ENCODE assay signal across 24 mouse cellular contexts in genomic region chr1:62812701-62813684, GRCm38 (mm10).
DNase-seq lines count a peak whose midpoint lies in the region; ATAC-seq and TF ChIP-seq lines count a peak whose summit lies in the region.
"Had no signal": no experiment of that assay in that cellular context is flagged by ENCODE, and none has a peak within 500 bp of the region (broad histone marks: within the 10 kb centered on the region; RNA-seq: fewer than 3 reads in every experiment).

No protein-coding gene starts in this region.

- 36% methylated on average over 10 of the region's 10 CpGs for WGBS in intestine, embryonic 14.5 days
- WGBS in intestine, postnatal 0 days, result 53% methylated on average over 10 of the region's 10 CpGs
- 41% methylated on average over 10 of the region's 10 CpGs for WGBS in embryonic facial prominence, embryonic 10.5 days
- 72% methylated on average over 10 of the region's 10 CpGs for WGBS in forebrain, embryonic 16.5 days

- no peak for DNase-seq in intestine, embryonic 14.5 days (ENCODE audit: low spot score)
- peak; percentile 7 for DNase-seq in CD4-positive helper T cell, adult 2 months (ENCODE audit: low read depth, low spot score)
- peak; percentile 59 for DNase-seq in embryonic facial prominence, embryonic 10.5 days (ENCODE audit: low spot score)
- DNase-seq in naive thymus-derived CD4-positive, alpha-beta T cell, adult 2 months (ENCODE audit: low read depth), result peak; percentile 32
- no peak for DNase-seq in right cerebral cortex, postnatal 36 days (ENCODE audit: low spot score in 2 of 2)
- no peak for DNase-seq in neural tube, embryonic 10.5 days (ENCODE audit: extremely low spot score, low spot score)
- DNase-seq: adrenal gland, adult 2 months; B cell, adult 2 months; cerebellum, adult 18-20 months; forebrain, postnatal 0 days; heart, adult 2 months; heart, postnatal 14 days; liver, postnatal 0 days; right cerebral cortex, postnatal 14 days; thymus, postnatal 4 days had no signal

- peaks cover 20% of the 10 kb centered on the region for H3K36me3 ChIP-seq in intestine, embryonic 14.5 days (ENCODE audit: control insufficient read depth, insufficient read depth, low read length)
- H3K36me3 ChIP-seq in intestine, postnatal 0 days (ENCODE audit: control insufficient read depth, insufficient read depth), result no peaks in the 10 kb centered on the region
- H3K36me3 ChIP-seq in embryonic facial prominence, embryonic 10.5 days (replicated peaks), result peaks cover 14% of the 10 kb centered on the region
- no peaks in the 10 kb centered on the region for H3K36me3 ChIP-seq in forebrain, embryonic 16.5 days (ENCODE audit: control insufficient read depth, insufficient read depth)
- H3K36me3 ChIP-seq: G1E; kidney, embryonic 15.5 days; limb, embryonic 15.5 days; midbrain, embryonic 12.5 days had no signal

- peak overlapping the region; percentile 54; the same call in 1 of the 2 replicates for H3K27ac ChIP-seq in intestine, embryonic 14.5 days (ENCODE audit: low read depth)
- no peak overlapping the region for H3K27ac ChIP-seq in intestine, postnatal 0 days (ENCODE audit: low read depth, low read length)
- H3K27ac ChIP-seq in embryonic facial prominence, embryonic 10.5 days (replicated peaks), result peak overlapping the region; percentile 63
- H3K27ac ChIP-seq in forebrain, embryonic 16.5 days (ENCODE audit: low read length), result no peak overlapping the region
- H3K27ac ChIP-seq: heart, adult 2 months; hindbrain, postnatal 0 days; kidney, embryonic 15.5 days; left cerebral cortex, adult 2 months; limb, embryonic 15.5 days; midbrain, embryonic 12.5 days had no signal

- H3K9ac ChIP-seq in intestine, embryonic 14.5 days (ENCODE audit: low read length), result no peak overlapping the region
- H3K9ac ChIP-seq in intestine, postnatal 0 days (ENCODE audit: low read depth, low read length), result no peak overlapping the region
- no peak overlapping the region for H3K9ac ChIP-seq in forebrain, embryonic 16.5 days (replicated peaks; ENCODE audit: low read depth, low read length)
- H3K9ac ChIP-seq: forebrain, postnatal 0 days; kidney, embryonic 15.5 days; limb, embryonic 15.5 days; liver, postnatal 0 days; midbrain, embryonic 12.5 days had no signal

- no peaks in the 10 kb centered on the region for H3K9me3 ChIP-seq in intestine, embryonic 14.5 days (ENCODE audit: control insufficient read depth, low read length)
- H3K9me3 ChIP-seq in intestine, postnatal 0 days (ENCODE audit: control insufficient read depth), result no peaks in the 10 kb centered on the region
- H3K9me3 ChIP-seq in embryonic facial prominence, embryonic 10.5 days, result no peaks in the 10 kb centered on the region
- H3K9me3 ChIP-seq in forebrain, embryonic 16.5 days (ENCODE audit: control insufficient read depth, low read length), result no peaks in the 10 kb centered on the region
- H3K9me3 ChIP-seq: G1E; kidney, embryonic 15.5 days; limb, embryonic 15.5 days; midbrain, embryonic 12.5 days had no signal

- H3K27me3 ChIP-seq in intestine, embryonic 14.5 days (replicated peaks; ENCODE audit: control insufficient read depth, insufficient read depth, low read length), result no peaks in the 10 kb centered on the region
- no peaks in the 10 kb centered on the region for H3K27me3 ChIP-seq in intestine, postnatal 0 days (replicated peaks; ENCODE audit: control insufficient read depth, insufficient read depth, low read length)
- no peaks in the 10 kb centered on the region for H3K27me3 ChIP-seq in embryonic facial prominence, embryonic 10.5 days (replicated peaks; ENCODE audit: low read depth, poor library complexity, severe bottlenecking)
- H3K27me3 ChIP-seq in forebrain, embryonic 16.5 days (replicated peaks; ENCODE audit: control insufficient read depth, insufficient read depth, low read length), result no peaks in the 10 kb centered on the region
- H3K27me3 ChIP-seq: kidney, embryonic 15.5 days; limb, embryonic 15.5 days had no signal

- TF ChIP-seq CTCF in intestine, postnatal 0 days (IDR thresholded peaks at IDR 0.05; ENCODE audit: low read depth), result no peak

- no peak overlapping the region for H3K4me3 ChIP-seq in intestine, embryonic 14.5 days (ENCODE audit: low read depth, low read length)
- H3K4me3 ChIP-seq in intestine, postnatal 0 days (ENCODE audit: low read depth, low read length), result no peak overlapping the region
- H3K4me3 ChIP-seq in embryonic facial prominence, embryonic 10.5 days, result no peak overlapping the region
- no peak overlapping the region for H3K4me3 ChIP-seq in forebrain, embryonic 16.5 days (replicated peaks; ENCODE audit: low read length)
- H3K4me3 ChIP-seq: heart, adult 2 months; kidney, embryonic 15.5 days; left cerebral cortex, adult 2 months; limb, embryonic 15.5 days; midbrain, embryonic 12.5 days; myocyte had no signal

- ATAC-seq in intestine, embryonic 14.5 days (replicated peaks; ENCODE audit: low FRiP score, low TSS enrichment, low read depth), result no peak
- no peak for ATAC-seq in intestine, postnatal 0 days
- ATAC-seq in forebrain, embryonic 16.5 days, result no peak
- ATAC-seq: forebrain, postnatal 0 days; hindbrain, postnatal 0 days; liver, postnatal 0 days had no signal

- no peaks in the 10 kb centered on the region; the same call in 1 of the 2 replicates for H3K4me1 ChIP-seq in intestine, embryonic 14.5 days (replicated peaks; ENCODE audit: control insufficient read depth, insufficient read depth, low read length)
- no peaks in the 10 kb centered on the region for H3K4me1 ChIP-seq in intestine, postnatal 0 days (replicated peaks; ENCODE audit: control insufficient read depth, insufficient read depth, low read length)
- H3K4me1 ChIP-seq in embryonic facial prominence, embryonic 10.5 days, result peaks cover 36% of the 10 kb centered on the region
- H3K4me1 ChIP-seq in forebrain, embryonic 16.5 days (replicated peaks; ENCODE audit: control insufficient read depth, insufficient read depth, low read length), result no peaks in the 10 kb centered on the region
- H3K4me1 ChIP-seq: limb, embryonic 15.5 days; midbrain, embryonic 12.5 days had no signal

- H3K4me2 ChIP-seq in intestine, embryonic 14.5 days (ENCODE audit: low read length), result no peak overlapping the region
- H3K4me2 ChIP-seq in intestine, postnatal 0 days (replicated peaks; ENCODE audit: low read depth), result no peak overlapping the region
- H3K4me2 ChIP-seq in forebrain, embryonic 16.5 days (ENCODE audit: low read length), result no peak overlapping the region
- H3K4me2 ChIP-seq: kidney, embryonic 15.5 days; limb, embryonic 15.5 days; midbrain, embryonic 12.5 days had no signal

Comparison
In these comparisons a context has a peak if more than half of its experiments do, and no peak if none do; other contexts are left out.
1. H3K27ac ChIP-seq: peak in intestine, embryonic 14.5 days (single experiment) and embryonic facial prominence, embryonic 10.5 days (single experiment); none in intestine, postnatal 0 days (single experiment) and forebrain, embryonic 16.5 days (single experiment).
2. DNase-seq: peak in CD4-positive helper T cell, adult 2 months (single experiment), embryonic facial prominence, embryonic 10.5 days (single experiment) and naive thymus-derived CD4-positive, alpha-beta T cell, adult 2 months (single experiment); none in intestine, embryonic 14.5 days (single experiment), right cerebral cortex, postnatal 36 days (0 of 2) and neural tube, embryonic 10.5 days (single experiment).